Mouse (Mus musculus): ENCODE data around the gene Fanci.

Fanci gene

DNA sequence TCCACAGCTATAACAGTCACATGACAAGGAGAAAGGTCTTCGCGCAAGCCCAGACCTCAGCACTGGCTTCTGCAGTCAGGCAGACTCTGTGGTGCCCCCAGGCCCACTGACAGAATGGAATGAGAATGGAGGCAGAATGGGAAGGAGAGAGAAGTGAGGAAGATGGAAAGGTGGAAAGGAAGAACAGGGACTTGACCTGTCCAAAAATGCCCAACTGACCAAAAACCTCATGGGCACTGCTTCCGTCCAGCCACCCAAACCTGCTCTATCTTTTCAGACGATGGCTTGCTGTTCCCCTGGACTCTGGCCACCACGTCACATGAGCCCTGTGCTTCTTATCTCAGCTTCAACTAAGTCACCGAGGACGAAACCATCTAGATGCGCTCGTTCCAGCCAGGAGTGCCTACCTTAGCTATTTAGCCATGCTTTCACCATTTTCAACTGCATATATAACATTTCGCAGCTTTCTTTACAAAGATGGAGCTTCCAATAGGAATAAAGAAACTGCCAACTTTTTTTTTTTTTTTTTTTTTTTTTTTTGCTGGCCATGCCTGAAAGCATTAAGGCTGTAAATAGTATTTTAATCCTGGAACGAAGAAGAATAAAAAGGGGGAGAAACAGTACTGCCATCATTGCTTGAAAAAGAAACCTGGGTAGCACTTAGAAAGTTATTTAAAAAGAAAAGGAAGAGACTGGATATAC is 71.8 kb downstream of the Fanci start:
- in situ Hi-C loops (cut with MboI, MseI), result loop anchor here (25.0 kb wide), 1 partner anchor 849 kb away; the partner anchor contains the start of gene Rccd1

- in situ Hi-C loops (cut with MboI, MseI), result loop anchor here (25.0 kb wide), 1 partner anchor 847 kb away; the partner anchor contains the start of gene Rccd1
Observed at GRCm38 (mm10) chr7:79464776-79465420, 73.2 kb downstream of the Fanci start.

DNA sequence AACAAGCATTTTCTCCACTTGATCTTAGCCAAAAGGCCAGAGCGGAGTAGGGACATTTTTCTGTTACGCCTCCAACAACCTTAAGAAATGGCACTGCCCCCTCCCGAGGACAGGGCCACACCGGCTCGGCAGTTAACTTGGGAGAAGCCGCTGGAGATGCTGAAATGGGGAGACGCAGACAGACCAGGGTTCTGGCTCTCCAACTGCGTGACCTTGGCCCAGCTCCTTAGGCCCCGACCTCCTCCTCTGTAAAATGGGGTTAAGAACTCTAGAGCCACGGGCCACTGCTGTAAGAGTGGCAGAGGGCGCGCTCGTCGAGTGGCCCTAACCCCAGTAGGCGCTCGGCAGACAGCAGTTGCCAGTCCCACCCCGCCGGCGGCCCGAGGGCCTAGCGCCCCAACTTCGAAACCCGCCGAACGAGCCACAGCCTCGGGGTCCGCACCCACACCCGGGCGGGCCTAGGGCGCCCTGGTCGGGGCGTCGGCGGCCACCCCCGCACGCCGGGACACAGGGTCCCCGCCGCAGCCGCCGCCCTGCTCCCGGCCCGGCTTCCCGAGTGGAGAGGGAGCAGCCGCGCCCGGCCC is 73.8 kb downstream of the Fanci start:
- in situ Hi-C loops (cut with MboI, MseI), result loop anchor here (25.0 kb wide), 1 partner anchor 847 kb away; the partner anchor contains the start of gene Rccd1

DNA sequence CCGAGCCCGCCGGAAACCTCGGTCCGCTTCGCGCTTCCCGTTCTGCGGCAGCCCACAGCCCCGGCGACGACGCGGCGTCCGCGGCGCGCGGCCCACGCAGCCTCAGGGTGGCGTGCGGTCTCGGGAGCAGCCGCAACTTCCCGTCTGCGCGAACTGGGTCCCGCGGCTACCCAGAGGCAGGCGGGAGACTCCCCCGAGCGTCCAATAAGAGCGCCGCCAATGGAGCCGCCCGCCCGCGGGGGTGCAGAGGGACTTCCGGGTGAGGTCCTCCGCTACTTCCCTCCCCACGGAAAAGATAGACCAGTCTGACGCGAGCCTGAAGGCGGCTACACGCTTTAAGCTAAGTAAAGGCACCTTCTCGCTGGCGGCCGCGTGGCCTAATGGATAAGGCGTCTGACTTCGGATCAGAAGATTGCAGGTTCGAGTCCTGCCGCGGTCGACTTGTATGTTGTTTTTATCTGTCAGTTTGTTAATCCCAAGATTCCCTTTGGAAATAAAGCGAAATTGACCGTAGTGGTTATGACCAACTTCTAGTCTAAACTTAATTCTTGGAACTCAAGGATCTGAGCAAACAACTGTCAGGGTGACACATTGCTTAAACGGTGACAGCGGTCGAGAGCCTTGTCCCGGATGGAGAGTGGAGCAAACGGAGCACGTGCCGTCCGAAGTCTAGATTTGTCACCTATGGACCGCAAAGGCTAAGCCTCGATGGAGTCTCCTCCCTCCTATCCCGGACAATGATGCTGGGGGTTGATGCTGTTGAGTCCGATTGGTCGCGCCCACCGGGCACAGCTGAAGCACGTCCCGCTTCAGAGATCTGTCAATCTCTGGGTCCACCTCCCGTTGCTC is 74.5 kb downstream of the Fanci start, which contains the start of gene Polg:
Gene Polg, minus strand, starts transcription at position 310 of the 849 bp plus-strand sequence.
- in situ Hi-C loops (cut with MboI, MseI), result loop anchor here (25.0 kb wide), 1 partner anchor 846 kb away; the partner anchor contains the start of gene Rccd1

GRCm38 (mm10) chr7:79467951-79468350 is 76.2 kb downstream of the Fanci start:
- in situ Hi-C loops (cut with MboI, MseI), result loop anchor here (25.0 kb wide), 1 partner anchor 844 kb away; the partner anchor contains the start of gene Rccd1

DNA sequence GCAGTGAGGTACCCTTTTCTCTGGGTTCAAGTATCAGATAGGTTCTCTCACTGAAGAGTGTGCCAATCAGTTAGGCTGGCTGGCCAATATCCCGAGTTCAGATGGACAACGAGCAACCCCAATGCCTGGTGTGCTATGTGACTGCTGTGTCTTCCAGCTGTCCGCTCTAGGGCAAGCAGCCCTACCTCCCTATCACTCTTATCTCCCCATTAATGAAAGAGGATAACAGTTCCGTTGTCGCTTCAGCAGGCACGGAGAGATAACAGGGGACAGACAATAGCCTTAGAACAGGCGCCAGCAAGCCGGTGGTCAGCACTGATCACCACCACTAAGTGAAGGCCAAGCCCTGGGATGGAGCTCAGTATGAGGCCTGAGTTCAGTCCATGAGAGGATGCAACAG is 77.3 kb downstream of the Fanci start:
- in situ Hi-C loops (cut with MboI, MseI), result loop anchor here (25.0 kb wide), 1 partner anchor 843 kb away; the partner anchor contains the start of gene Rccd1

DNA sequence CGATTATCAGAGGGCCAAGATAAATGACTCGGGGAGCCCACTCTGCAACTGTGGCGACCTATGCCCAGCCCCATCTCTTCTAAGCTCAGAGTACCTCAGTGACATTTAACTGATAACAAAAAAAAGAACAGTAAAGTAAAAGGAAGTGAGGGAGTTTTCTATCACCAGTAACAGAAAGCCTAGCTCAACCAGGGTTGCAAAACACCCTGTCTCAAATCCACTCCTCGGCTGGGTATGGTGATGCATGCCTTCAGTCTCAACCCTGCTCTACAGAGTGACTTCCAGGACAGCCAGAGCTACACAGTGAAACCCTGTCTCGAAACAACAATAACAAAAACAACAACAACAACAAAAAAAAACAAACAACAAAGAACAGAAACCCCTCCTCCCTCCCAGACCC is 78.0 kb downstream of the Fanci start:
- in situ Hi-C loops (cut with MboI, MseI), result loop anchor here (5.0 to 25.0 kb wide), 2 partner anchors 82 to 843 kb away; partner anchors contain the start of genes Rccd1 and Rlbp1

GRCm38 (mm10) chr7:79470718-79471117 is 79.0 kb downstream of the Fanci start:
- in situ Hi-C loops (cut with MboI, MseI), result loop anchor here (5.0 to 25.0 kb wide), 2 partner anchors 83 to 842 kb away; partner anchors contain the start of genes Rccd1 and Rlbp1

DNA sequence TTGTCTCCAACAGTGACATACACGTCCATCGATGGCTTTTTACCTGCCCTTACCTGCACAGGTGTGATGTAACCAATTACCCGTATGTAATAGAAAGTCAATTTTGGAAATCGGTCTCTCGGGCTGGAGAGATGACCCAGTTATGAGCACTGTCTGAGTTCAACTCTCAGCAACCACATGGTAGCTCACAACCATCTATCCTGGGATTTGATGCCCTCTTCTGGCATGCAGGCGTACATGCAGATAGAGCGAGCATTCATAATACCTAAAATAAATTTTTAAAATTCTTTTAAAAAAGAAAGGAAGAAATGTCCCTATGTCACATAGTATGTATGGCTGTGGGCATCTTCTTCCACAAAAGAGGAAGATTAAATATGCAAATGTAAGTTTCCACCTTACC is 79.7 kb downstream of the Fanci start:
- in situ Hi-C loops (cut with MboI, MseI), result loop anchor here (5.0 to 25.0 kb wide), 2 partner anchors 84 to 841 kb away; partner anchors contain the start of genes Rccd1 and Rlbp1

- in situ Hi-C loops (cut with MboI, MseI), result loop anchor here (5.0 to 25.0 kb wide), 2 partner anchors 85 to 840 kb away; partner anchors contain the start of genes Rccd1 and Rlbp1
Observed at GRCm38 (mm10) chr7:79472792-79473191, 81.1 kb downstream of the Fanci start.

- in situ Hi-C loops (cut with MboI, MseI), result loop anchor here (5.0 to 25.0 kb wide), 2 partner anchors 86 to 839 kb away; partner anchors contain the start of genes Rccd1 and Rlbp1
Observed at GRCm38 (mm10) chr7:79473496-79474194, 81.9 kb downstream of the Fanci start.

- in situ Hi-C loops (cut with MboI, MseI), result loop anchor here (5.0 to 25.0 kb wide), 2 partner anchors 88 to 837 kb away; partner anchors contain the start of genes Rccd1 and Rlbp1
Observed at GRCm38 (mm10) chr7:79474831-79475399, 83.2 kb downstream of the Fanci start.

DNA sequence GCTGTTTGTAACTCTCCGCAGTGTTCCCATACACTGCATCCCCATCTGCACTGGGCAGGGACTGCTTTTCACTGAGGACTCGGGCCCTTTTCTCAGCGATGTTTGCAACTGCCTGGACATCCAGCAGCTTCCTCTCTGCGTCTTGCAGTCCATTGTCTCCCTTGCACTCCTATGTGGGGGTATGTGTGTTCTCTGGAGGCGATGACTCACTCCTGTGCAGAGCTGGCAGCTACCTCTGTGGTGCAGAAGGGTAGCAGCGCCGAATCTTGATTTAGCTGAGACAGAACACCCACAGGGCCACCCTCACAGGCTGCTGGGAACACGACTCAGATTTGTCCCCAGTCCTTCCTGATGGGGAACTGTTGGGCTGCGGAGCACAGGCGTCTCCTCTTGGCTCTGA is 94.8 kb downstream of the Fanci start:
- in situ Hi-C loops (cut with MboI, MseI), result no loop called here

DNA sequence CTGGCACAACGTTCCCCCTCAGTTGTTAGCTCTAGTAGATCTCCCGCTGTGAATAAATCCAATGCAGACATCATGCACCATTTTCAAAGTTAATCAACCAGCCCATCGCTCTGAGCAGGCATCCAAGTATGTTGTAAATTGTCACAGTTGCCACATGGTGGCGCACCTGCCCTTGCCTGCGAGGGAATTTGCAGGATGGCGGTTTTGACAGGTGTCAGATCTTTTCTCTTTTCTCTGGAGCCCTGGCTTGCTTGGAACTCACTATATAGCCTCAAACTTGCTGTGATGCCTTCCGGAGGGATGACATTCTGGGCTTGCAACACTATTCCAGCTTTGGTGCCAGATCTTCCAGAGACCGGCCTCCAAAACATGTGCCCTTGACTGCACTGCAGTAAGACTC is 102.2 kb downstream of the Fanci start:
- in situ Hi-C loops (cut with MboI, MseI), result loop anchor here (5.0 kb wide), 1 partner anchor 53 kb away; no protein-coding TSS in a partner anchor

DNA sequence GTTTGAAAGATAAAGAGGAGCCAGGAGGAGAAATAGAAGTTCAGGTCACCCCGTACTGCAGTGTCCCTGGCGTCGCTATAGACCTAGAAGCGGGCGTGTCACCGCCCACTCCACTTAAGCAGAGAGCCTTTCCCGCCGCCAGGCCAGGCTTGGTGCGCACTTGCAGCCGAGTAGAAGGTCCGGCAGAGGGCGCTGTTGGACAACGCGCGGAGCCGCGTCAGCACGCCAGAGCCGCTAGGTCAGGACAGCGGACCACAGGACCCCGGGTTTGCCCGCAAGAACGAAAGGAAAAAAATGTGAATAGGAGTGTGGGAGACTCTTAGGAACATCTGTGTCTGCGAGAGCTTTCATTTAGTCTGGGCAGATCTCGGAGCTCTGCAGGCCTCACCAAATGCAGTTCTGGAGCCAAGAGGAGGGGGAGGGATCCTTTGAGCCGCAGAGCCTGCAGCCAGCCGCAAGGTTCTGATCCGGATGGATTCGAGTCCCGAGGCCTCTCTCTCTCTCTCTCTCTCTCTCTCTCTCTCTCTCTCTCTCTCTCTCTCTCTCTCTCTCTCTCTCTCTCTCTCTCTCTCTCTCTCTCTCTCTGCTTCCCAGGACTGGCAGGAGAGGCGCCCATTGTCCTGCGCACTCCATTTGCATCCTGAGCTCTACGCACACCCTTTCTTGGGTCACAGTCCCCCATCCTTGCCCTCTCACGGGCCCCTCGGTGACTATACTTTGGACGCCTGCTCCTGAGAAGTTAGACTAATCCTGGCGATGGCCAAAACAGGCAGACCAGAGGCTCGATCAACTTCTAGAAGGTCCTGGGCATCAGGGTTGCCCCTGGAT is 104.5 kb downstream of the Fanci start:
- in situ Hi-C loops (cut with MboI, MseI), result loop anchor here (5.0 kb wide), 1 partner anchor 96 kb away; no protein-coding TSS in a partner anchor

DNA sequence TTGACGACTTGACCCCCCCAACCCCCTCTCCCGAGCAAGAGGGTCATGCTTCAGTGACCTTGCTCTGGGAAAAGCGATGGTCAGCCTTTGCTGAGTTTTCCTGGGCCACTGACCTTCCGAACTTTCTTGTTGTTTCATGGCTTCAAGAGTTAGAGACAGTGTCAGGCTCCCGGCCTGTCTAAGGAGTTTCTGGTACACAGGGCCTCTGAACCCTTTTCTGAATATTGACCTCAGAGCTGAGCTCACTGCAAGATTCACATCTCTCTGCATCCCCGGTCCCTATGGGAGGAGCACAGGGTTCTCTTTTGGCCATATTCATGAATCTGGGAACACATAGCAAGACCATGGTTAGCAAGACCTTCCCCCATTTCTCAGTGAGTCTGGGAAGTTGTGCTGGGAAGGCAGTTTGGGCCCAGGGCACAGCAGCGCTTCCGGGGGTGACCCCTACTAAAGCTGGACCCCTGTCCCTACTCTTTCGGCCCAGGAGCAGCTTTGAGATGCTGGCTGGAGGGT is 105.1 kb downstream of the Fanci start:
- in situ Hi-C loops (cut with MboI, MseI), result loop anchor here (5.0 kb wide), 1 partner anchor 95 kb away; no protein-coding TSS in a partner anchor

- in situ Hi-C loops (cut with MboI, MseI), result loop anchor here (5.0 kb wide), 1 partner anchor 95 kb away; no protein-coding TSS in a partner anchor
Observed at GRCm38 (mm10) chr7:79497701-79498115, 106.0 kb downstream of the Fanci start.

- in situ Hi-C loops (cut with MboI, MseI), result loop anchor here (5.0 kb wide), 1 partner anchor 94 kb away; no protein-coding TSS in a partner anchor
Observed at GRCm38 (mm10) chr7:79498356-79498755, 106.6 kb downstream of the Fanci start.

All from T-helper 2 cell (primary cell).